Mouse (Mus musculus) WW6 (cell line): ENCODE data around the gene Psen2.

Source experiments
- DNase-seq: peaks from one replicate; pipeline ENCODE4 v3.0.0-alpha.2; 2013; ENCODE audit warnings: low read depth, low spot score

The Psen2 gene

DNA sequence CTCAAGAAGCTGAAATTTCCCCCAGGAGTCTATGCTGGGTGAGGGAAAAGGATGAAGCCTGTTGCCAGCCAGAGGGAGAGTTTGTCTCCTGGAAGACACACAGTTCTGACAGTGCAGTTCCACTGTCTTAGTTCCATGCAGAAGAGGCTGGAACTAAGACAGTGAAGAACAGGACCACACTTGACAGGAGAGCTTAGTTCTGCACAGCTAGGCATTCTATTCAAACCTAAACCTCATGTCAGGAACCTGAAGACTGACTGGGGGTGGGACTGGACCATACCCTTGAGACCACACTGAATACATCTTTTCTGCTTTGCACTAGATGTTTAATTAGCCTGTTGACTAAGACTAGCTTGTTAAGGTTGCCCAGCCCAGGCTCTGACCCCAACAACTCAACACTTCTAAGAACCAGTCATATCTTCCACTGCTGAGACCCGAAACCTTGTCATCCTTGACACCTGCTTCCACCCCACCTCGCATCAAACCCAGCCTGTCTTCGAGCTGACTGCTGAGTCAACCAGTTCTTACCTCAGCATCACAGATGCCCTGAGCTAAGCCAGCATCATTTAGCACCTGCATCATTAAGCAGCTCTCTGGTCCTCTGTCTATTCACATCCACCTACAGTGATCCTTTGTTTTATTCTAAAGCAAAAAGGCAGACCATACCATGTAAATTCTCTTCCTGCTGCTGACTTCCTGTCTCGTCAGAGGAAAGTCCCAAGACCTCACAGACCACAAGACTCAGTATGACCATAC lies 64.1 kb downstream of the Psen2 start, which contains the start of gene Coq8a:
Gene Coq8a (minus strand): TSS at position 644 of the 756 bp plus-strand sequence.
- no peak for DNase-seq

DNA sequence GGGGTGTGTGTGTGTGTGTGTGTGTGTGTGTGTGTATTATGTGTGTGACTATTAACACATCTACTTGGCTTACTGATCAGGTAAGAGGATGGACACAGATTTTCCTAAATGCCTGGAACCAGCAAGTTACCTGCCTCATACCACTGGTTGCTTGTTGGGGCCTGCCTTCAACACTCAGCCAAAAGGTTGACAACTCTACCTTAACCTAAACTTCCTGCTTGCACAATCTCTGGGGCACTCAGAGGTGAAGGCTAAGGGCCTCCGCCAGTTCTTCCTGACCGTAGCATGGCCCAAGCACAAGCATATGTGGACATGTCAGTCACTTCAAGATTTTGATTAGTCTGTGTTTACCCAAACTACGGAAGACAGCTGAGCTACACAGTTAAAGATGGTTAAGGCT lies 65.3 kb downstream of the Psen2 start:
- DNase-seq, result no peak

GRCm38 (mm10) chr1:180196508-180196907 lies 66.7 kb downstream of the Psen2 start:
- no peak for DNase-seq

GRCm38 (mm10) chr1:180195703-180196381 lies 67.4 kb downstream of the Psen2 start:
- DNase-seq, result peak; percentile 93

GRCm38 (mm10) chr1:180194781-180195471 lies 68.3 kb downstream of the Psen2 start:
- no peak for DNase-seq

GRCm38 (mm10) chr1:180194048-180194447 lies 69.2 kb downstream of the Psen2 start:
- no peak for DNase-seq

GRCm38 (mm10) chr1:180193391-180193935 lies 69.8 kb downstream of the Psen2 start:
- DNase-seq, result no peak

DNA sequence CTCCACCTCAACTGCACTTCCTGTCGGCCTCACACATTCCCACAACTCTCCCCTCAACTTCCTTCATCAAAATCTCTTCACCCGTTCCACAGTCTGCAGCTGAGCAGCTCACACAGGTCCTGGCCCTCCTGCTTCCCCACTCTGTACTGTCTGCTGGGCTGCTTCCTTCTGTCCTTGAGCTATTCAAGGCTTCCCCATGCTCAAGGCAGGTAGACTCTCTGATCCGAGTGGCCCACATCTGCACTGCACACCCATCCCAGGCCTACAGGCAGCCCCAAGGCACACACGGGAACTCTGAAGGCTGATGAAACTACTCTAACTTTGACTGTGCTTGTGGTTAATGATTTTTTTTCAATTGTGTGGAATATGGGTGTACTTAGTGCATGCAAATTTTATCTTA lies 70.4 kb downstream of the Psen2 start:
- no peak for DNase-seq

- no peak for DNase-seq
Measured at GRCm38 (mm10) chr1:180191651-180192220, 71.5 kb downstream of the Psen2 start.

GRCm38 (mm10) chr1:180191112-180191511 lies 72.1 kb downstream of the Psen2 start:
- DNase-seq, result no peak

- DNase-seq, result no peak
Measured at GRCm38 (mm10) chr1:180188951-180189350, 74.3 kb downstream of the Psen2 start.

- DNase-seq, result no peak
Measured at GRCm38 (mm10) chr1:180186371-180186770, 76.9 kb downstream of the Psen2 start.

GRCm38 (mm10) chr1:180185877-180186276 lies 77.4 kb downstream of the Psen2 start:
- DNase-seq, result no peak

- DNase-seq, result no peak
Measured at GRCm38 (mm10) chr1:180184768-180185167, 78.5 kb downstream of the Psen2 start.

- no peak for DNase-seq
Measured at GRCm38 (mm10) chr1:180183525-180184159, 79.6 kb downstream of the Psen2 start.

DNA sequence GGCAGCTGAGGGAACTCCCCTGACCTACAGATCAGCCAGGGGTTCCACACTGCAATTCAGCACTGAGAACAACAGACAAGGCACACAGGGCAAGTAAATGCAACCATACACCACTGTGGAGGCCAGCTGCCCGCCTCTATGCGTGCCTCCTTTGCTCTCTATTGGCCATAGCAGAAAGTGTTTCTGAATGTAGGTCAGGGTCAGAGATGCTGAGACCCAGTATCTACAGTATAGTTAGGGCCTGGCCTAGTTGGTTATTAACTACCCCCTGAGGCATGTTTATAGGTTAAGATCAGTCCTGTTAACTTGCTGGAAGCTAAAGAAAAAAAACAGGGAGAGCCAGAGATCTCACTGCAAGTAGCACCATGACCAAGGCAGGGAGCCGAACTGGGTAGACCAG lies 80.5 kb downstream of the Psen2 start:
- DNase-seq, result no peak

GRCm38 (mm10) chr1:180181966-180182319 lies 81.3 kb downstream of the Psen2 start:
- DNase-seq, result no peak

- DNase-seq, result no peak
Measured at GRCm38 (mm10) chr1:180181304-180181965, 81.8 kb downstream of the Psen2 start.

DNA sequence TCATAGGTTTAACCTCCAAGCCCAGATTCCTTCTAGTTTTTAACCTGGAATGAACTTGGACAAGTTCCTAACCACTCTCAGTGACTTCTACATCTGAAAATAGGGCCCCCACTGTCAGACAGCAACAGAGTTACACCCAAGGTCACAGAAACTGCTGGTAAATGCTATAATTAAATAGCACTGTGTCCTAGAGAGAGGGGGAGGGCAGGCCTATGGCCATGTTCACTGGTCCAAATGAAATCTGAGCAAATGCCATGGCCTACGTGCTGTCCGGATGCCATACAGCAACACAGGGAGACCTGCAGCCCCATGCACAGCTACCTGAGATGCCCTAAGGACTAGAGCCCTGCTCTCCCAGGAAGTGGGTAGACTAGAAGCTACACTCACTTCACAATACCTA lies 83.4 kb downstream of the Psen2 start:
- no peak for DNase-seq

DNA sequence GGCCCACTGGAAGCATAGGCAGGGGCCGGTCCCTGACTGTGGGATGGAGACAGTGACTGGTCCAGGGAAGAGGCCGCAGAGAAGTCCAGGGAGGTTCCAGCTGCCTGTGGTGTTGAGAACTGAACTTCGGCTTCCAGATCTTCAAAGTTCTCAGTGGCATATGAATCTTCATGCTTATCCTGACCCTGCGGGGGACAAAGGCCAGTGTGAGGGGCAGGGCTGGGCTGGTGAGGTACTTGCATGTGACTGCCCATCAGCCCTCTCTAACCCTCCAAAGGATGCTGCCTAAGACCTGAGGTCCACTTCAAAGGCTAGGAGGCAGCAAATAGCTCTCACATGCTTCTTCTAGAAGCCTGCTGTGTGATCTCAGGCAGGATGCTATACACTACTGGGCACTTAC lies 84.1 kb downstream of the Psen2 start:
- no peak for DNase-seq

- DNase-seq, result no peak
Measured at GRCm38 (mm10) chr1:180178340-180178739, 84.9 kb downstream of the Psen2 start.
